Comparison of ENCODE assay signal across 18 mouse cellular contexts in genomic region chr9:85120061-85120460, GRCm38 (mm10).
DNase-seq lines count a peak whose midpoint lies in the region; ATAC-seq lines count a peak whose summit lies in the region.
"Had no signal": no experiment of that assay in that cellular context is flagged by ENCODE, and none has a peak within 500 bp of the region (broad histone marks: within the 10 kb centered on the region; RNA-seq: fewer than 3 reads in every experiment).

No protein-coding gene starts in this region.

- ATAC-seq in CD4-positive, CD25-positive, alpha-beta regulatory T cell, adult 4 months, result peak; percentile 82
- peak; percentile 88 to 90 for ATAC-seq in hematopoietic stem cell, adult 5-6 weeks (replicated peaks in 1 of 2; ENCODE audit: insufficient read depth in 1 of 2, low FRiP score in 2 of 2, low TSS enrichment in 1 of 2, low read depth in 1 of 2, poor library complexity in 2 of 2, severe bottlenecking in 2 of 2)
- ATAC-seq in megakaryocyte progenitor cell, adult 5-6 weeks (replicated peaks; ENCODE audit: poor library complexity), result peak; percentile 71
- ATAC-seq in neutrophil, adult 5-6 weeks (ENCODE audit: extremely low read depth, insufficient number of reproducible peaks, low FRiP score, poor library complexity, severe bottlenecking), result peak; percentile 41; the same call in 1 of the 2 replicates
- ATAC-seq: forebrain, embryonic 13.5 days; hindbrain, embryonic 16.5 days had no signal

- DNase-seq in adrenal gland, adult 2 months, result no peak
- DNase-seq in kidney, adult 8-10 months, result no peak
- no peak for DNase-seq in spleen, postnatal 36 days (ENCODE audit: low spot score in 2 of 2)
- no peak for DNase-seq in adrenal gland, adult 8-10 months
- DNase-seq: adrenal gland, postnatal 25 days; B cell, adult 2 months; cerebellum, adult 18-20 months; cerebellum, adult 9-11 months; cerebellum, postnatal 36 days; gastrocnemius, adult 2 months; gastrocnemius, postnatal 25 days; heart, postnatal 36 days had no signal
